Mouse (Mus musculus): Measurements from ENCODE around the gene Cavin1.
"Not testable (repeated sequence)": the region's sequence is repeated elsewhere in the genome, so short reads cannot be mapped to it uniquely, and the experiment has no call there.

Gene Cavin1

DNA sequence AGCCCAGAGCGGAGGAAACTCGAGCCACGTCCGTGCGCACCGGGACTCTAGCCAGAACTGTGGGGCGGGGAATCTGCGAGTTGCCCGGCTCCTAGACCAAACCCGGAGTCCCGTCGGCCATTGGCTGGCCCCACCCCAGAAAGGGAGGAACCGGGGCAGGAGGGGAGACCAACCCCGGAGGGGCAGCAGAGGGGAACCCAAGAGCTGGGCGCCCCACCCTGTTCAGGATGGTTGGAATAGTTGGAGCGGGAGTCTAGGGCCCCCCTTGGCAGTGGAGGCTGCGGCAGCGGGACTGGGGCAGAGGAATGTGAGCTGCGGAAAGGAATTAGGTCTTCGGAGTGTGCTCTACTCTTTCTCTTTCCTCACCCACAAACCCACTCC, at the start of gene Cavin1:
Gene Cavin1 (minus strand): TSS at position 331 of the 381 bp plus-strand sequence.
- DNase-seq (ENCODE audit: low spot score in 2 of 2): peak; percentile 38 to 51

DNA sequence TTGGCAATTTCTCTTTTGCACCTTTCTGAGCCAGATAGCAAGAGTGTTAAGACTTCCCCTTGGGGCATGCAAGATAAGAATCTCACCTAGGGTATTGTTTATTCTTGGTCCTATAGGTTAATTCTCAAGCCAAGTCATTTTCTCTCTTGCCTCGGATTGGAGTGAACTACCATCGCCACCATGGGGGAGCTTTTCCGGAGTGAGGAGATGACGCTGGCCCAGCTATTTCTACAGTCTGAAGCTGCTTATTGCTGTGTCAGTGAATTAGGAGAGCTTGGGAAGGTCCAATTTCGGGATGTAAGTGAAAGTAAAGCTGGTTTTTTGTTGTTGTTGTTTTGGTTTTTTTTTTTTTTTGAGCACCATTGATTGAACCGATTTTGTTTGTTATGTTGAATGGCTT, 41.0 kb upstream of the Cavin1 start:
- DNase-seq (ENCODE audit: low spot score in 2 of 2): no peak

- DNase-seq (ENCODE audit: low spot score in 2 of 2): peak; percentile 47 to 48
Observed at GRCm38 (mm10) chr11:101009888-101010784, 39.4 kb upstream of the Cavin1 start.

GRCm38 (mm10) chr11:101009046-101009887, 38.6 kb upstream of the Cavin1 start, which contains the start of gene Atp6v0a1:
TSS of gene Atp6v0a1 (plus strand) at chr11:101009452.
- DNase-seq (ENCODE audit: low spot score in 2 of 2): peak; percentile 98

- DNase-seq (ENCODE audit: low spot score in 2 of 2): no peak
Observed at GRCm38 (mm10) chr11:101008206-101009045, 37.7 kb upstream of the Cavin1 start.

GRCm38 (mm10) chr11:101003025-101003685, 32.5 kb upstream of the Cavin1 start:
- no peak for DNase-seq (ENCODE audit: low spot score in 2 of 2)

DNA sequence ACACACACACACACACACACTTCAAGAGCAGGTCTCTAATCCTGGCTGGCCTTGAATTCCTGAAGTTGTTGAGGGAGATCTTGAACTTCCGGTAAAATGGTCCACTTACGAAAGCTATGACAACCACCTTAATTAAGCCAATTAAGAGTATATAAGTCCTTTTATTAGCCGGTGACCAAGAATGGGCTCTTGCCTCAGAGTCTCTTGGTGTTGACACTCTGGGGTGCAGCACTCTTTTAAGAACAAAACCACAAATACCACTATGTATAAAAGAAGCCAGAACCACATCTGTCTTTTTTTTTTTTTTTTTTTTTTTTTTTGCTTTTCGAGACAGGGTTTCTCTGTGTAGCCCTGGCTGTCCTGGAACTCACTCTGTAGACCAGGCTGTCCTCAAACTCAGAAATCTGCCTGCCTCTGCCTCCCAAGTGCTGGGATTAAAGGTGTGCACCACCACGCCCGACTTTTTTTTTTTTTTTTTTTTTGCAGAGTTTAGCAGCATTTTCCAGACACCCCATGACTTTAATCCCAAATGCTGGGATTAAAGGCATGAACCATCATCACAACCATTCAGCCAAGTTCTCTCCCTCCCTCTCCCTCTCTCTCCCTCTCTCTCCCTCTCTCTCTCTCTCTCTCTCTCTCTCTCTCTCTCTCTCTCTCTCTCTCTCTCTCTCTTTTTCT, 31.3 kb upstream of the Cavin1 start:
- DNase-seq (ENCODE audit: low spot score in 2 of 2): not testable (repeated sequence)

DNA sequence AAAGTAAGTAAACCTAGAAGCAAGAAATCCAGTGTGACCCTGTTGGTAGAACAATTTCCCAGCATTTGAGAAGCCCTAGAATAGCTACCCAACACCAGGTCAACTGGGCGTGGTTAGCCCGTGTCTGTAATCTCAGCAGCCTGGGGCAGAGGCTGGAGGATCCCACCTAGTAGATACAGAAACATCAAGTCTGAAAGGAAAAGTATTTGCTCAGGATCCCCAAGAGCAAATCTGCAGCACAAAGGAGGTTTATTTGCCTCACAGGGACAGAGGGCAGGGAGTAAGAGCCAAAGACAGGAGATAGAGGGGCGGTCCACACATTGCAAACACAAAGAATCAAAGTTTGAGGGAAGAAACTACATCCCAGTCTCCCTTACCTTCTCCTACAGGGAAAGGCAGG, 28.6 kb upstream of the Cavin1 start:
- DNase-seq (ENCODE audit: low spot score in 2 of 2): no peak

DNA sequence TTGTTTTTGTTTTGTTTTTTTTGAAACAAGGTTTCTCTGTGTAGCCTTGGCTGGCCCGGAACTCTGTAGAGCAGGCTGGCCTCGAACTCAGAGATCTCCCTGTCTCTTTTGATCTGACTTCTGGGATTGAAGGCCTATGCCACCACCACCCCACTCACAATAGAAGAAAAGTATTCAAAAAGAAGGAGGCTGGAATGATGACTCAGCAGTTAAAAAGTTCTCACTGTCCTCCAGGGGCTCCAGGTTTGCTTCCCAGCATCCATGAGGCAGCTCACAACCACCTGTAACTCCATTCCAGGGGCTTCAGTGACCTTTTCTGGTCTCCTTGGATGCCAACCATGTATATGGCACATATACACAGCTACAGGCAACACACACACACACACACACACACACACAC, 28.1 kb upstream of the Cavin1 start:
- no peak for DNase-seq (ENCODE audit: low spot score in 2 of 2)

DNA sequence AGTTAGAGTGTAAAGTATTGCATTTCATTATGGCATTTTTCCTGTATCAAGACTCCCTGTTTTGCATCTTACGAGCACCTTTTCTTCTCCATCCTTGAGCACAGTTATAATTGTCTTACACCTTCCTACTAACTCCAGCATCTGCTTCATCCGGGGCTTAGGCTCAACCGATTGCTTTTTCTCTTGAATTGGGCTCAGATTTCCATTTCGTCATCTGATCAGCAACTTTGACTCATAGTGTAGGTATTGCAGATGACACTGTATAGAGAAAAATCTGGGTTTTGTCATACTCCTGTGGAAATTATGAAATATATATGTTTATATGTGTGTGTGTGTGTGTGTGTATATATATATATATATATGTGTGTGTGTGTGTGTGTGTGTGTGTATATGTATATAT, 25.8 kb upstream of the Cavin1 start:
- DNase-seq (ENCODE audit: low spot score in 2 of 2): no peak

DNA sequence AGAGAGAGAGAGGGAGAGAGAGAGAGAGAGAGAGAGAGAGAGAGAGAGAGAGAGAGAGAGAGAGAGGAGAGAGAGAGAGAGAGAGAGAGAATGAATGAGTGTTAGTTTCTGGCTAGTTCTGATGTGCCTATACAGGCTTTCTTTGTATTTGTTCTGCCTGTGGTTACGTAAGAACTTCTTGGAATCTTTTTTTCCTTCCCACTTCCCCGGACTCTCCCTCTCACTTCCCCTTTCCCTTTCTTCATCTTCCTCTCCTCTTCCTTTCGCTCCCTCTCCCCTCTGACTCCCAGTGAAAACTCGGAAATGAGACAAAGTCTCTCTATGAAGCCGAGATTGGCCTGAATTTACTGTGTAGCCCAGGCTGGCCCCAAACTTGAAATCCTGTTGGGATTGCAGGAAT, 24.0 kb upstream of the Cavin1 start:
- DNase-seq (ENCODE audit: low spot score in 2 of 2): no peak

- no peak for DNase-seq (ENCODE audit: low spot score in 2 of 2)
Observed at GRCm38 (mm10) chr11:100994233-100994632, 23.5 kb upstream of the Cavin1 start.

GRCm38 (mm10) chr11:100993437-100993836, 22.8 kb upstream of the Cavin1 start:
- DNase-seq (ENCODE audit: low spot score in 2 of 2): no peak

- DNase-seq (ENCODE audit: low spot score in 2 of 2): no peak
Observed at GRCm38 (mm10) chr11:100991027-100991534, 20.4 kb upstream of the Cavin1 start.

DNA sequence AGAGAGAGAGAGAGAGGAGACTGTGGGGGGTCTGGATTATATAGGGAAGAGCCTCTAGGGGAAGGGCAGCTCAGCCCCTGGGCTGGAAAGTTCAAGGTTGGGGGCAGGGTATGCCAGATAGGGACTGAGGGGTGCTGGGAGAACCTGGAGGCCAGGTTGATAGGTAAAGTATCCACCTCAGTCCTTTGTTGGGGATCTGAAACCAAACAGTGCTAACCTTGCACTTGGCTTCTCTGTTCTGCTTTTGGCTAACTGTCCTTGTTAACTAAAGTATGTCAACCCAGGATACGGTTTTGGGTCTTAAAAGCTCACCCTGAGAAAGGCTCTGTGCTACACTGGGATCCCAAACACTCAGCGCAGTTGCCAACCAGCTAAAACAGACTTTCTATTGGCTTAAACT, 19.0 kb upstream of the Cavin1 start:
- no peak for DNase-seq (ENCODE audit: low spot score in 2 of 2)

GRCm38 (mm10) chr11:100988674-100989073, 18.0 kb upstream of the Cavin1 start:
- DNase-seq (ENCODE audit: low spot score in 2 of 2): no peak

GRCm38 (mm10) chr11:100985607-100986006, 14.9 kb upstream of the Cavin1 start:
- no peak for DNase-seq (ENCODE audit: low spot score in 2 of 2)

DNA sequence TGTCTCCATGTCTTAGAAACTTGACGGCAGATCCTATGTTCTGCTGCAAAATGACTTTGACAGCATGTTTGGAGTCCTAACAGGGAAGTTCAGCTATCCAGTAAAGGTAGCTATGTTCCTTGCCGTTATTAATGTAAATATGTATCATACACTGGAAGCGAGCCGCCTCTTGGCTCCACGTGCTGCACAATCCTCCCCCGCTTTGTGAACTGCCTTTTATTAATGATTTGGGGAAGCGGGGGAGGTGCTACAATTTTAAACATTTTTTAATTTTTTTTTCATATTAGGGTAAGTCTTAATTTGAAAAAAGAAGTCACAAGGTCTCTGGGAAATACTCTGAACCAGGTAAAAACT, 13.1 kb upstream of the Cavin1 start:
- DNase-seq (ENCODE audit: low spot score in 2 of 2): no peak

DNA sequence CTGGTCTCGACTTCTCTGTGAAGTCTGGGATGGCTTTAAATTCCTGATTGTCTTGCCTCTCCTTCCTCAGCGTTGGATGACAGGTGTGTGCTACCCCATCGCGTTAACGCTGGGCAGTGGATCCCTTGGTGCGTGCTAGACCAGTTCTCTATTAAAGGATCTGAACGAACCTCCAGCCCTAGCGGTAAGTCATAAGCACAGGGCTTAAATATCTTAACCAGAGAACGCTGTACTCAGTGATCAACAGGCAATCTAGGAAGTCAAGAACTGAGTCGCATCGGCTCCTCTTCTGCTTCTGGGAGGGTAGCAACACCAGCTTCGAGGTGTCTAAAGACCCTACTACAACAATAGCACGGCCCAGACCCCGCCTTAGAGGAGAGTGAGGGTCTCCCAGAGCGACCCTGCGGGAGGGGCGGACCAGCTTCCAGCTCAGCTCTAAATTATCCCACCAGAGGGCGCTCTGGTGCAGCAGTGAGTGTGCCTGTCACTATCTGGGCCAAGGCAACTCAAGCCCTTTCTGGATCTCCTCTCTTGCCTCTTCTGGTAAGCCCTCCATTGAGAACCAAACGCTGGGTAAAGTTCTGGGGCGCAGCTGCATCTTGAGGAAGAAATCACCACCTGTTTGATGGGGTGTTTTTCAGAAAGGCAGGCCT, 12.6 kb upstream of the Cavin1 start:
- peak; percentile 83 for DNase-seq (ENCODE audit: low spot score in 2 of 2)

DNA sequence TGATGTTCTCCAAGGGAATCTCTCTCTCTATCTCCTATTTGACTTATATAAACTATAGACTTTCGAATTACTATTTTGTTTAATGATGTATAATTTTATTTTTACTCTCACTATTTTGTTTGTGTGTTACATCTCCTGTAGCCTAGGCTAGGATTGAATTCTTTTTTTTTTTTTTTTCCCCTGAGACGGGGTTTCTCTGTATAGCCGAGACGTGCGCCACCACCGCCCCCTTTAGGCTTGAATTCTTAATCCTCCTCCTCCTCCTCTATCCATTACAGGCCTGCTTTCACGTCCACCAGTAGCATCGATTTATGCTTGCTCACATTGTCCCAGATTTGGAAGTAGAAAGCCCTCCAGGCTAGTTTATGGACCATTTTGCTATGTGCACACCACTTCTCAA, 11.4 kb upstream of the Cavin1 start:
- DNase-seq (ENCODE audit: low spot score in 2 of 2): no peak

Measured in right cerebral cortex, adult 2 months (tissue).